Mouse (Mus musculus): ENCODE measurements around the gene Kalrn. TPM values are rescaled to one million over a fixed set of nuclear protein-coding genes. Genes with fewer than 3 reads are reported as not detected.

Kalrn gene
- total RNA-seq, 2 experiments from 2014 or later = 6.1 to 17.5 TPM

DNA sequence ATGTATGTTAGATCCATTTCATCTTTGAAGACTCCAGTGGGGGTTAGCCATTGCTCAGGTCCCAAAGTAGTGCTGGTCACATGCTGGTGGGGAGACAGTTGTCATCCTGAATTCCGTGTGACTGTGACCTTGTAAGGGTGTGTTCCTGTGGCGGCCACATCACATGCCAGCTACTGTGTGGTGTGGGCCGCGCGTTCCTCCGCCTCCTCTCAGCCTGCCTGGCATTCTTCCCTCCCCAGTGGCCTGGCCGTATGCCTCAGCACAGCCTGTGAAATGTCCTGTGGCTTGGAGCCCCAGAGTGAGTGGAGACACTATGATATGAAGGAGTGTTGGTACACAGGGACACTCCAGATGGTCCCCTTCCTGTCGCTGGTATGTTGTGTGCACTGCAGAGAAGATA lies 635.8 kb downstream of the Kalrn start:
- DNase-seq = peak; percentile 81

- no peak for DNase-seq
Measured at GRCm38 (mm10) chr16:33936885-33937284, 636.4 kb downstream of the Kalrn start.

DNA sequence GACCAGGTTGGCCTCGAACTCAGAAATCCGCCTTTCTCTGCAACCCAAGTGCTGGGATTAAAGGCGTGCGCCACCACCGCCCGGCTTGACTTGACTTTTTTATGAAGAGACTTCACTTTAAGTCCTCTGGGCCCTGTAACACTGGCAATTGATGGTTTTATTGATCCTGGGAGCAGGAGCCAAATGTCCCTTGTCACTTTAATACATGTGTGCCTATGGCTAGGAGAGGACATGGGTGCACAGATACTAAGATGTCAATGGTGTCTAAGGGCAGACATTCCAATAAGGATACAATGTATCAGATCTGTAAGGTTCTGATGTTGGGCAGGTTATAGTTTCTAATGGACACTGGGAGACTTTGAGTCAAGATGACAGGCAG lies 637.9 kb downstream of the Kalrn start:
- DNase-seq = no peak

DNA sequence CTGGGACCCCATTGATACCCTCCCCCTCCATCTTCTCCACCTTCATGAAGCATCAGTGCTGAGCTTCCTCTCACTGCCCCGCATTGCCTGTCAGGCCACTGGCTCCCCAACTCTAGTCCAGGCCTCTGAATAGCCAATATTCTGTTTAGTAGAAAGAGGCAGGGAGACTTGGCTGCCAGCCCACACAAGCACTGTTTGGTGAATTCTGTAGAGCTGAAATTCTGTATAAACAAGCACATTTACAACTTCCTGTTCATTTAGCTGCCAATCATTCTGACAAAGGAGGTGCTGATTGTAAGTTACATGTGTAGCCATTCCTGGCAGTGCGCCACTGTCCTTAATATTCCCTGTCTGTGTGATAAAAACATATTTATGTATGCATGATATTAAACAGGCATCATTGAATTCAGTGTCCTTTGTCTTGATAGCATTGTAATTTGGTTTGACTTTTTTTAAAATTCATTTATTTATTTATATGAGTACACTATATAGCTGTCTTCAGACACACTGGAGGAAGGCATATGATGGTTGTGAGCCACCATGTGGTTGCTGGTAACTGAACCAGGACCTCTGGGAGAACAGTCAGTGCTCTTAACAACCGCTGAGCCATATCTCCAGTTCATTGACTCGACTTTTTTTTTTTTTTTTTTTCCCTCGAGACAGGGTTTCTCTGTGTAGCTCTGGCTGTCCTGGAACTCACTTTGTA lies 638.5 kb downstream of the Kalrn start:
- no peak for DNase-seq

DNA sequence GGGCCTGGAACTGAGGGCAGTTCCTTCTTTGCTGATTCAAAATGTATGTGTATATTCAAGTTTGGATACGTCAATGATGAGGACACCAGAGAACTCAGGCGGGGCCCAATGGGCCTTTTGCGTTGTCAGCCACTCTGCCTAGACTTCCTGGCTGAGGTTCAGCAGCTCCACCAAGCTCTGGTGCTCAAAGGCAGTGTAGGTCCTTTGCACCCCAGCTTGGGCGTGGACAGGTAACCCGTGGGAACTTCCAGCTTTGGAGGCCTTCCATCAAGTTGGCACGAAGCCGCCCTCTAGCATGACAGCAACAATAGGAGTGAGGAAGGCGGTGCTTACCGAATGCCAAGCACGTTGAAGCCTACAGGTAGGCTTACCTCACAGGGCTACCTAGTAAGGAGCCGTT lies 639.9 kb downstream of the Kalrn start:
- DNase-seq = no peak

GRCm38 (mm10) chr16:33932126-33932525 lies 641.2 kb downstream of the Kalrn start:
- DNase-seq = peak; percentile 44 to 47

- DNase-seq = no peak
Measured at GRCm38 (mm10) chr16:33931682-33932081, 641.6 kb downstream of the Kalrn start.

- no peak for DNase-seq
Measured at GRCm38 (mm10) chr16:33930785-33931184, 642.5 kb downstream of the Kalrn start.

GRCm38 (mm10) chr16:33928788-33929462 lies 644.4 kb downstream of the Kalrn start:
- DNase-seq = peak; percentile 80 to 81

DNA sequence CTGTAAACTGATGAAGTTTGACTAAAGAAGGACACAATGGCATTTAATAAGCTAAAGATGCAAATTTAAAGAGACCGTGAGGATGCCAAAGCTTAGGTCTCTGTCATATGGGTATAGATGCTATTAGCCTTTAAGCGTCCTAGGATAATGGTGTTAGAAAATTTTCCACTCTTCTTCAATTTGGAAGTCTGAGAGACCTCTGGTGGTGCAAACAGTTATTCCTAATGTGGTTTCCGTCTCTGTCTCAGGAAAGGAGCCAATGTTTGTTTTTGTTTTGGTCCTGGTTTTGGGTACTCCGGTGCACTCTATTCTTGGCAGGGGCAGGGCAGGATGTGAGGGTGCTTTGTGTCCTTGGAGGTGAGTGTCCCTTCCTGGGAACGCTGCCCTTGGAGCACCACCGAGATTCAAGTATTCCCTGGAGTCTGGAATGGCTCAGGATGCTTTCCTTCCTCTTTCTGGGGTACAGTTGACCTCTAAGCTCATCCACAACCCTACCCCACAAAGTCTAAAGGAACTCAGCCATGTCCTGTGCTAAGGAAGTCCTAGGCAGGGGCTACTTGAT lies 646.0 kb downstream of the Kalrn start:
- peak; percentile 32 to 51 for DNase-seq

GRCm38 (mm10) chr16:33923758-33924157 lies 649.6 kb downstream of the Kalrn start:
- no peak for DNase-seq

DNA sequence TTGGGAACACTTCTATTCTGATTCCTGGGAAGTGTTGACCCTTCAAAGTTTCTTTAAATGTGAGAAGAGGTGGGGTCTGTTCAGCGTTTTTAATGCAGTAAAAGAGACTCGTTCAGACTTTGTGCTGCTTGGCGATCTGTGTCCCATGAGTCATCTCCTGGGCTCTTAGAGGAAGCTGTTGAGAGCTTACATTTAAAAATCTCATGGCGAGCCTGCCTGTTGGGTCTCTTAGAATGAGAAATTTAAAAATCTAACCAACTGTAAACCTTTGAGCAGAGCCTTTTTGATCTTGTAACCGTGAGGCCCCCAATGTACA lies 650.4 kb downstream of the Kalrn start:
- no peak for DNase-seq

- DNase-seq = no peak
Measured at GRCm38 (mm10) chr16:33922111-33923000, 651.0 kb downstream of the Kalrn start.

GRCm38 (mm10) chr16:33921514-33921913 lies 651.8 kb downstream of the Kalrn start:
- DNase-seq = no peak

Other genes with a start within 250 kb of the Kalrn start
- gene Ropn1, start 76.4 kb upstream of the Kalrn start, total RNA-seq (2021) = not detected
- gene Ccdc14, start 117.1 kb upstream of the Kalrn start, total RNA-seq (2021) = 1 to 10 TPM; 2.3 to 2.7 TPM
- 10 to 100 TPM; 37.8 to 45.8 TPM for gene Mylk, start 171.7 kb upstream of the Kalrn start, total RNA-seq (2021)